Mouse (Mus musculus) kidney, adult 2 months (tissue): Measurements from ENCODE around the gene Fibin.

ENCODE experiments used
- CTCF ChIP-seq: fragments of 200-500 bp; conservative IDR thresholded peaks from 2 replicates; pipeline ENCODE4 v1.5.1; 2011; ENCODE audit warnings: low read depth, mild to moderate bottlenecking, control low read depth, low read length, moderate library complexity, mixed read lengths; ENCODE audit not compliant: insufficient read depth, insufficient read length
- POLR2A ChIP-seq: fragments of 200-500 bp; IDR thresholded peaks from one replicate; pipeline ENCODE4 v1.6.1; 2011; ENCODE audit warnings: low read depth, low read length, control low read depth

DNA sequence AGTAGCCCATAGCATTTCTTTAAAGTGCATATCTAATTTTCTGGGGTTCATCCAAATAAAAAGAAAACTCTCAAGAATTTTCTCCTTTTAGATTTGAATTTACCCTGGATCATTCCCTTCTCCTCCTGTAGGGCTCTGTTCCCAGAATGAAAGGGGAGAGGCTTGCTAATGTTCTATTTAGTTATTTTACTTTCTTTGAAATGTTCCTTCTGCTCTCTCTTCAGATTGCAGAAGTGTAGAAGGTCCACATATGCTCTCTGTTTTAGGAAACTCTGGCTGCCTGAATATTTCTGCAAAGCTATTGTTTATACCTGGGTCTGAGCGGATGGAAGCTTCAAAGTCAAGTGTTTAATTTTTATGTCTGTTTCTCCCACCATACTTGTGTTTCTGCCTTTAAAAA lies 12.5 kb upstream of the Fibin start:
- TF ChIP-seq POLR2A (no peak), CTCF (no peak)
